Mouse (Mus musculus): Measurements from ENCODE around the gene Edem3. TPM values are rescaled to one million over a fixed set of nuclear protein-coding genes. Genes with fewer than 3 reads are reported as not detected.
"Not testable (repeated sequence)": the region's sequence is repeated elsewhere in the genome, so short reads cannot be mapped to it uniquely, and the experiment has no call there.

Gene Edem3
- polyA plus RNA-seq, 1 experiment from 2014 or later, result 31.0 TPM

DNA sequence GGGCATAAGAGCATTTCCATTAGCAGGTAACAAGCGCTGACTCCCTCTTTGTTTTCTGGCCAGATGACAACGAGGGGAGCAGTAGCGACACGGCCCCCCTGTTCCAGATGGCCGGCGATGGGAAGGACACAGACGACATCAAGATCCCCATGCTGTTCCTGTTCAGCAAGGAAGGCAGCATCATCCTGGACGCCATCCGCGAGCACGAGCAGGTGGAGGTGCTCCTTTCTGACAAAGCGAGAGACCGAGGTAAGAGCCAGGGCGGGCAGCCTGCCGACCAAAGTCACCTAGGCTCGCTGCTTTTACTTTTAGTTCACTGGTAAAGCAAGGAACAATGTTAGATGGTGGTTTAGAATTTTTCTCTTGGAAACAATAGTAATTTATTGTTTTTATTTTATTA is 56.3 kb downstream of the Edem3 start:
- no peak for DNase-seq
- 90% methylated on average over 16 of the region's 16 CpGs for WGBS

DNA sequence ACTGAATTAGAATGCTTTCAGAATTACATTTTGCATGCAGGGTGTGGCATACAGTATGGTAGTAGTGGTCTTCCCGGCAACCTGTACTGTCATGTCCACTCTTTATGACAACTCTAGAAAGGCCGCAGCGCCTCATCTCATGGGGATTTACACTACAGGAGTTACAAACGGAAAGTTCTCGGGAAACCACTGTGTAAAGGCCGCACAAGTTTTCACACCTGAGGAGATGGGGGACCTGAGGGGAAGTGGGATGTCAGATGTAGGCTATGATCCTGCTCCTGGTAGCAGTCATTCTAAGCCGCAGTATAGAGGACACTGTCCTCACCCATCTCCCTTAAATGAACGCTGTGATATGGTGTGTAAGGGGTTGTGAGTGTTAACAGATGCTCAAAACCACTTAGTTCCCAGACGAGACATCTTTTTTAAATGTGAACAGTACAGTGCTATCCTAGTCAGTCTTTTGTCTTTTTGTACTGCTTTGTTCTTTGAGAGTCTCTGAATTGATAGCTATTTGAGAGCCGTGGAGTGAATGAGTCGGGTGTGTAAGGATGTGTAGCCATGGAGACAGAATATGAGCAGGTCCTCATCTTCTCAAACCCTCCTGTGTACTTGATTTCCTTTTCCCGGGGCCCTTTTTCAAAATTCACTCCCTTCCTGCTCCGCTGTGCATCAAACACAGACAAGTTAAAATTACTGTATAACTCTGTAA is 57.0 kb downstream of the Edem3 start:
- no peaks in the 10 kb centered on the region for H3K9me3 ChIP-seq (ENCODE audit: control insufficient read depth, low read length)
- H3K9ac ChIP-seq (replicated peaks; ENCODE audit: low read length), result no peak overlapping the region
- no peak for DNase-seq
- ATAC-seq (ENCODE audit: low FRiP score, low TSS enrichment), result no peak
- H3K4me1 ChIP-seq (ENCODE audit: control insufficient read depth, insufficient read depth, low read length), result no peaks in the 10 kb centered on the region
- H3K4me2 ChIP-seq (ENCODE audit: low read length), result no peak overlapping the region
- H3K27ac ChIP-seq (replicated peaks; ENCODE audit: low read depth, low read length), result no peak overlapping the region
- WGBS, result 78% methylated on average over 13 of the region's 13 CpGs
- no peaks in the 10 kb centered on the region for H3K27me3 ChIP-seq (ENCODE audit: control insufficient read depth, insufficient read depth, low read length)
- no peak overlapping the region for H3K4me3 ChIP-seq (replicated peaks; ENCODE audit: low read depth, low read length)
- H3K36me3 ChIP-seq (ENCODE audit: control insufficient read depth, insufficient read depth, low read length), result peaks cover 57% of the 10 kb centered on the region

More for the DNA sequence above, 56.3 kb downstream of the Edem3 start:
- Histone ChIP-seq H3K27ac (replicated peaks; ENCODE audit: low read depth, low read length) (no peak overlapping the region), H3K9ac (replicated peaks; ENCODE audit: low read length) (no peak overlapping the region), H3K27me3 (ENCODE audit: control insufficient read depth, insufficient read depth, low read length) (no peaks in the 10 kb centered on the region), H3K4me1 (ENCODE audit: control insufficient read depth, insufficient read depth, low read length) (no peaks in the 10 kb centered on the region), H3K4me3 (replicated peaks; ENCODE audit: low read depth, low read length) (no peak overlapping the region), H3K36me3 (ENCODE audit: control insufficient read depth, insufficient read depth, low read length) (peaks cover 58% of the 10 kb centered on the region), H3K4me2 (ENCODE audit: low read length) (no peak overlapping the region), H3K9me3 (ENCODE audit: control insufficient read depth, low read length) (no peaks in the 10 kb centered on the region)
- ATAC-seq (ENCODE audit: low FRiP score, low TSS enrichment), result no peak

DNA sequence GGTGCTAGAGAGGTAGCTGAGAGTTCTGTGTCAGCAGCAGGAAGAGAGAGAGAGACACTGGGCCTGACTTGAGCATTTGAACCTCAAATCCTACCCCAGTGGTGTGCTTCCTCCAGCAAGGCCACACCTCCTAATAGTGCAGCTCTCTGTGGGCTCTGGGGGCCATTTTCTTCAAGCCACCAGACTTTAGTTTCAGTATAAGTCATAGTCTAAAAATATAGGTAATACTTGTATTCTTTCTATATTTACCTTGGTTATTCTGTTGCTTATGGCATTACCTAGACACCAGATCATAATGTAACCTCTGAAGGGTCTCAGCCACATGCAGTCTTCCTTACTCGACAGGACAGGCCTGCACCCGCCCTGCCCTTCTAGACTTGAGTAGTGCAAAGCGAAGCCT is 60.9 kb downstream of the Edem3 start:
- WGBS, result 89% methylated on average over 3 of the region's 3 CpGs
- no peaks in the 10 kb centered on the region for H3K9me3 ChIP-seq (ENCODE audit: control insufficient read depth, low read length)
- H3K9ac ChIP-seq (replicated peaks; ENCODE audit: low read length), result no peak overlapping the region
- no peak overlapping the region for H3K4me2 ChIP-seq (ENCODE audit: low read length)
- H3K27ac ChIP-seq (replicated peaks; ENCODE audit: low read depth, low read length), result no peak overlapping the region
- peaks cover 53% of the 10 kb centered on the region for H3K36me3 ChIP-seq (ENCODE audit: control insufficient read depth, insufficient read depth, low read length)
- H3K4me1 ChIP-seq (ENCODE audit: control insufficient read depth, insufficient read depth, low read length), result no peaks in the 10 kb centered on the region
- H3K4me3 ChIP-seq (replicated peaks; ENCODE audit: low read depth, low read length), result no peak overlapping the region
- no peak for DNase-seq
- no peak for ATAC-seq (ENCODE audit: low FRiP score, low TSS enrichment)
- no peaks in the 10 kb centered on the region for H3K27me3 ChIP-seq (ENCODE audit: control insufficient read depth, insufficient read depth, low read length)

DNA sequence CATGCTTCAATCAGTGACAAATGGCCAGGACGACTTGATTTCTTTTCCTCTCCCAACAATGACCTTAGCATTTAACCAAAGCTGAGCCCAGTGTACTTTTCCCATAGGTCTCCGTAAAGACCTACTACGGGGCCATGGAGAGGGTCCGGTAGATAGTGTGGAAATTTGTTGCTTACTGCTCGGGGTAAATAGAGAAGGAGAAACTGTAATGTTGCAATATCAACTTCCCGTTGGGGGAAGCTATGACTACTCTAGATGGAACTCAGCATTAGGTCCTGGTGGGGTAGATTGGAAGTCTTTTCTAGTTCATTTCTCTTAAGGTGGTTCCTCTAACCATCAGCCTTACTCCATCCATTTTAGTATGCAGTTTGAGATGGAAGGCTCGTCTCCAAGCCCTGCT is 64.0 kb downstream of the Edem3 start:
- WGBS, result 91% methylated on average over 7 of the region's 7 CpGs

DNA sequence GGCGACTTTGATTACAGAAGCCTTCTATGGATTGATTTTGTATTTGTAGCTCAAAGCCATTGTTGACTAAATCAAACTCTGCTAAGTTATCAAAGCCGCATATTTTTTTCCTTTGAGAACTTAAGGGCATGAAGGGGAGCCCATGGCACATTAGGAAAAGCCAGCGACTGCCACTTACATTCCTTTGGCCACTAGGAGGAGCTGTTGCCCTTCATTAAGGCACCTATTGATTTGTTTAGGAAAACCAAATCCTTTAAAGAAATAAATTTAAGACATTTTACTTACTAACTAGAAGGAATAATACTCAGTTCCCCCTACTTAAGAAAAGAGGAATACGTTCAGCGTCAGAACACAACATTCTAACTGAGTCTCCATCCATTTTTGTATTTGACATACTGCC is 65.3 kb downstream of the Edem3 start:
- no peak; the same call in 1 of the 2 replicates for ATAC-seq (ENCODE audit: low FRiP score, low TSS enrichment)

More for the DNA sequence above, 64.0 kb downstream of the Edem3 start:
- Histone ChIP-seq H3K9ac (replicated peaks; ENCODE audit: low read length) (no peak overlapping the region), H3K9me3 (ENCODE audit: control insufficient read depth, low read length) (no peaks in the 10 kb centered on the region), H3K4me1 (ENCODE audit: control insufficient read depth, insufficient read depth, low read length) (no peaks in the 10 kb centered on the region), H3K27ac (replicated peaks; ENCODE audit: low read depth, low read length) (no peak overlapping the region), H3K36me3 (ENCODE audit: control insufficient read depth, insufficient read depth, low read length) (peaks cover 37% of the 10 kb centered on the region), H3K4me3 (replicated peaks; ENCODE audit: low read depth, low read length) (no peak overlapping the region), H3K4me2 (ENCODE audit: low read length) (no peak overlapping the region), H3K27me3 (ENCODE audit: control insufficient read depth, insufficient read depth, low read length) (no peaks in the 10 kb centered on the region)
- DNase-seq, result no peak
- no peak for ATAC-seq (ENCODE audit: low FRiP score, low TSS enrichment)

DNA sequence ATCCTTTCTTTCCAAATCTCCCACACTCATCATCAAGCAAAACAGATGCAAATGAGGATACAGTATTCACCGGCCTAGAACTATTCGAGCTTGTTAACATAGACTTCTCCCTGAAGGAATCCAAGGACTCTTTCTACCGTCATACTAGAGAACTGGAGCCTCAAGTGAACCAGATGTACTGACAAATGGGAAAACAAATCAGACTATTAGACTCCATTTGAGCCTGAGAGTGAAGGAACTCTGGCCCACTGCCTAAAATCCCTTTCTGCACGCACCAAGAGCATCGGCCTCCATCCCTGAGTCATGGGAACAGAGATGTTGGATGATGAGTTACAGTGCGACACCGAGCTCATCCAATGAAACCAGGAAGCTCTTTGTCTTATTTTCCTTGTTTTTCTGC is 69.9 kb downstream of the Edem3 start:
- Histone ChIP-seq H3K4me1 (ENCODE audit: control insufficient read depth, insufficient read depth, low read length) (no peaks in the 10 kb centered on the region), H3K9ac (replicated peaks; ENCODE audit: low read length) (no peak overlapping the region), H3K9me3 (ENCODE audit: control insufficient read depth, low read length) (no peaks in the 10 kb centered on the region), H3K27me3 (ENCODE audit: control insufficient read depth, insufficient read depth, low read length) (no peaks in the 10 kb centered on the region), H3K36me3 (ENCODE audit: control insufficient read depth, insufficient read depth, low read length) (no peaks in the 10 kb centered on the region), H3K4me3 (replicated peaks; ENCODE audit: low read depth, low read length) (no peak overlapping the region), H3K27ac (replicated peaks; ENCODE audit: low read depth, low read length) (no peak overlapping the region), H3K4me2 (ENCODE audit: low read length) (no peak overlapping the region)
- DNase-seq (no peak), ATAC-seq (ENCODE audit: low FRiP score, low TSS enrichment) (no peak)
- WGBS, result 78% methylated on average over 7 of the region's 7 CpGs

More for the DNA sequence above, 65.3 kb downstream of the Edem3 start:
- Histone ChIP-seq H3K27me3 (ENCODE audit: control insufficient read depth, insufficient read depth, low read length) (no peaks in the 10 kb centered on the region), H3K9ac (replicated peaks; ENCODE audit: low read length) (no peak overlapping the region), H3K4me1 (ENCODE audit: control insufficient read depth, insufficient read depth, low read length) (no peaks in the 10 kb centered on the region), H3K27ac (replicated peaks; ENCODE audit: low read depth, low read length) (no peak overlapping the region), H3K4me2 (ENCODE audit: low read length) (no peak overlapping the region), H3K4me3 (replicated peaks; ENCODE audit: low read depth, low read length) (no peak overlapping the region), H3K36me3 (ENCODE audit: control insufficient read depth, insufficient read depth, low read length) (peaks cover 33% of the 10 kb centered on the region), H3K9me3 (ENCODE audit: control insufficient read depth, low read length) (no peaks in the 10 kb centered on the region)
- peak; percentile 95 for DNase-seq
- 30% methylated on average over 5 of the region's 5 CpGs for WGBS

DNA sequence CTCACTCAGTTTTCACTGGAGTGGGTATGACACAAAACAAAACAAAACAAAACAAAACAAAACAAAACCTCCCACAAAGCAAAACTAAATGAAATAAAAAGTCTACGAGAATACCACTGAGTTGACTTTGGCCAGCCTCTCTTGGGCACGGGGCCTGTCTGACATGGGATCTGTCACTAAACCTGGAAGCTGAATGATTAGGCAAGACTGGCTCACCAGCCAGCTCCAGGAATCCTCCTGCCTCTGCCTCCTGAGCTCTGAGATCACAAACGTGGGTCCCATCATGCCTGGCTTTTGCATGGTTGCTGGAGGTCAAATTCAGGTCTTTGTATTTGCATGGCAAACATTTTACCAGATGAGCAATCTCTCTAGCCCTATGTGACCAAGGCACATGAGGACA is 76.6 kb downstream of the Edem3 start:
- Histone ChIP-seq H3K4me2 (ENCODE audit: low read length) (no peak overlapping the region), H3K9me3 (ENCODE audit: control insufficient read depth, low read length) (peaks cover 5% of the 10 kb centered on the region; the same call in 1 of the 2 replicates), H3K9ac (replicated peaks; ENCODE audit: low read length) (no peak overlapping the region), H3K4me3 (replicated peaks; ENCODE audit: low read depth, low read length) (no peak overlapping the region), H3K27me3 (ENCODE audit: control insufficient read depth, insufficient read depth, low read length) (no peaks in the 10 kb centered on the region), H3K36me3 (ENCODE audit: control insufficient read depth, insufficient read depth, low read length) (no peaks in the 10 kb centered on the region), H3K27ac (replicated peaks; ENCODE audit: low read depth, low read length) (no peak overlapping the region), H3K4me1 (ENCODE audit: control insufficient read depth, insufficient read depth, low read length) (no peaks in the 10 kb centered on the region)
- ATAC-seq (ENCODE audit: low FRiP score, low TSS enrichment) (no peak), DNase-seq (no peak)
- WGBS, result 88% methylated on average over 3 of the region's 3 CpGs

DNA sequence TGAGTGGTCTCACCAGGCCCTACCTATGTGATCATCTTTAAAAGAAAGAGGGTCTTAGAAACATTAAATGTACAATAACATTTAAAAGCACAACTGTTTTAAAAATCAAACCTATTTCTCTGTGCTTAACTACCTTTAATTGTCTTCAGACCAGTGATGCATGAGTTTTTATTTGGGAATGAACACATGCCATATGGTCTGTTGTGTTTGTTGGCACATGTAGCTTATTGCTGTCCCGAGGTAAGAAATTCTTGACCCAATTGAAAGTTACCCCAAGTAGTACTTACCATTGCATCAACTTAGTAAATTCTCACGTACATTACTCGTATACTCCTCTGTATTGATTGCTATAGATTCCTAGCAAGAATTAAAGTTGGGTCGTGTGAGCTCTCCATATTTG is 80.1 kb downstream of the Edem3 start:
- Histone ChIP-seq H3K36me3 (ENCODE audit: control insufficient read depth, insufficient read depth, low read length) (no peaks in the 10 kb centered on the region), H3K4me2 (ENCODE audit: low read length) (no peak overlapping the region), H3K9ac (replicated peaks; ENCODE audit: low read length) (no peak overlapping the region), H3K4me3 (replicated peaks; ENCODE audit: low read depth, low read length) (no peak overlapping the region), H3K4me1 (ENCODE audit: control insufficient read depth, insufficient read depth, low read length) (no peaks in the 10 kb centered on the region), H3K9me3 (ENCODE audit: control insufficient read depth, low read length) (peaks cover 5% of the 10 kb centered on the region; the same call in 1 of the 2 replicates), H3K27ac (replicated peaks; ENCODE audit: low read depth, low read length) (no peak overlapping the region), H3K27me3 (ENCODE audit: control insufficient read depth, insufficient read depth, low read length) (no peaks in the 10 kb centered on the region)
- 90% methylated on average over 4 of the region's 4 CpGs for WGBS
- ATAC-seq (ENCODE audit: low FRiP score, low TSS enrichment) (no peak), DNase-seq (no peak)

DNA sequence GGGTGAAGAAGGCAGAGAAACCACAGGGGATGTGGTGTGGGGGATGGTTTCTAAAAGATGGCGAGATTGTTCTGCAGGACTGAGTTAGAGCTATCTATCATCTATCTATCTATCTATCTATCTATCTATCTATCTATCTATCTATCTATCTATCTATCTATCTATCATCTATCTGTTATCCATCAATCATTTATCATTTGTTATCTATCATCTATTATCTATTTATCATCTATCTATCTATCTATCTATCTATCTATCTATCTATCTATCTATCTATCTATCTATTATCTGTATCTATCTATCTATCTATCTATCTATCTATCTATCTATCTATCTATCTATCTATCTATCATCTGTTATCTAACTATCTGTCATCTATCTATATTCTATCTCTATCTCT is 85.2 kb downstream of the Edem3 start:
- WGBS, result 100% methylated on average over 1 of the region's 1 CpGs
- not testable (repeated sequence) for ATAC-seq (ENCODE audit: low FRiP score, low TSS enrichment); H3K4me2 ChIP-seq (ENCODE audit: low read length); H3K9ac ChIP-seq (replicated peaks; ENCODE audit: low read length); H3K4me3 ChIP-seq (replicated peaks; ENCODE audit: low read depth, low read length); H3K27me3 ChIP-seq (ENCODE audit: control insufficient read depth, insufficient read depth, low read length); H3K9me3 ChIP-seq (ENCODE audit: control insufficient read depth, low read length); H3K27ac ChIP-seq (replicated peaks; ENCODE audit: low read depth, low read length); H3K36me3 ChIP-seq (ENCODE audit: control insufficient read depth, insufficient read depth, low read length); H3K4me1 ChIP-seq (ENCODE audit: control insufficient read depth, insufficient read depth, low read length); DNase-seq
